Mouse (Mus musculus): Measurements from ENCODE around the gene Ctnna3.

DNA sequence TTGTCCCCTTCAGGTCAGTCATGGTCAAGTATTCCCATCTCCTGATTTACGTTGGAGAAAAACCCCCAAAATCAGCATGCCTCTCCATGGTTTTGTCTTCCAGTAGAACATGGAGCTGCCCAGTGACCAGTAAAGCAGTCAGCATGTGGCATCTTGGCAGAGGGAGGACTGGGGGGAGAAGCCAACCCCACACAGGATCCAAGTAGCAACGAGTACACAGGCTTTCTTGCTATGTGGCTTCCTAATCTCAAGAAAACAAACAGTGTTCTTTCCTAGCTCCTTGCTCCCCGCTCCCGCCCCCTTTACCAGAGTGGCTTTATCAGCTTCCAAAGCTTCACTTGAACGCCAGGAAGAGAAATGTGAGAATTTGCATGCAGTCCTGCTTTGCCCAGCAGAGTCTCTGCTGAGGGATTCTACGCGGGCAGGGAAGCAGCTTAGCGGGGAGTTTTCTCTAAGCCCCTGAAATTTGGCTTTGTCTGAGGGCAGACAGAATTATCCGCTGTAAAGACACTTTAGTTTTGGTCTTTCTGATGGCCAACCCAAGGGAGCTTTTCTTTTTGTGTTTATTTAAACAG, 380.2 kb downstream of the Ctnna3 start:
- TF ChIP-seq CTCF (IDR thresholded peaks at IDR 0.05; ENCODE audit: low read depth) = no peak
- no peak for TF ChIP-seq EP300 (IDR thresholded peaks at IDR 0.05; ENCODE audit: low read depth)
